Mouse (Mus musculus): Measurements from ENCODE around the gene Bag5.

DNA sequence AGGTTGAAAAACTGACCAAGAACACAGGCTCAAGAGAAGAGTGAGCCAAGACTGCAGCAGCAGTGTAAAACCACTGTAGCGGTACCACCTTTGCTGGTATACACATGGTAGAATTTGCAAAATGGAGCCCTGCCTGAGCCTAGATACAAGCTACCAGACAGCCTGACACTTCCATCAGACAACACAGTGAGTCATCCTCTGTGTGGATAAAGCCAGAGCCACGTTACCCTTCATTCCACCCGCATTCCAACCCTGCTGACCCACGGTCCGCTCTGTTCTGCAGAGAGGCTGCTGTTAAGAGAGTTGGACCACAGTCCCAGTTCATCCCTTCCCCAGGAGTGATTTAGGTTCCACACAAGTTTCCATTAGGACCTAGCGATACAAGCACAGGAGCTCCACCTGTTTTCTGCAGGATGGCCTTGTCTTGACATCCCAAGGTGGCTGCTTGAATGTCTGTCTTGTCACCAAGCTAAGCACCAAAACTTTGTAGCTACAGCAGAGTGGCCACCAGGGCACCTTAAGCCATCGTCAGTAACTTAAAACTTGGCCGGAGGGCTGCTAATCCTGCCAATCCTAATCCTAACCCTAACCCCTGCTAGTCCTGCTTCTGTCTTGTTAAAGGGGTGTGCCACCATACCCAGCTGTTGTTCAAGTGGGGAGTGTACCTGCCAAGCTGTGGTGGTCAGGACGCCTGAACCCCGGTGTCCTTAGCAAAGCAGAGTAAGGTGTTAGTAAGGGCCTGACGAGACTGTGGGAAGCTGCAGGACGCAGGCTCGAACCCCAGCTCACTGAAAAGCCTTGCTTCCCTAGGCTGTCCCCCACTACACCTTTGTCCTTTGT is 47.8 kb downstream of the Bag5 start:
- TF ChIP-seq CTCF (IDR thresholded peaks at IDR 0.05; ENCODE audit: low read depth): no peak
- TF ChIP-seq EP300 (IDR thresholded peaks at IDR 0.05; ENCODE audit: low read depth): no peak

All from liver, postnatal 0 days (tissue).